In genomic region chr1:43574793-43575304, GRCm38 (mm10) we compare ENCODE assay signal across 16 mouse cellular contexts.
"Had no signal": no experiment of that assay in that cellular context is flagged by ENCODE, and none has a peak within 500 bp of the region (broad histone marks: within the 10 kb centered on the region; RNA-seq: fewer than 3 reads in every experiment).

No protein-coding gene starts in this region.

- ATAC-seq: lung, postnatal 0 days; midbrain, embryonic 13.5 days; midbrain, embryonic 15.5 days had no signal

- H3K4me3 ChIP-seq: lung, embryonic 15.5 days; megakaryocyte, embryonic 14.5 days; midbrain, embryonic 13.5 days; midbrain, embryonic 15.5 days; neural tube, embryonic 12.5 days; stomach, embryonic 15.5 days had no signal

- H3K9me3 ChIP-seq: lung, embryonic 15.5 days; megakaryocyte, embryonic 14.5 days; midbrain, embryonic 13.5 days; midbrain, embryonic 15.5 days; neural tube, embryonic 12.5 days; stomach, embryonic 15.5 days had no signal

- H3K4me2 ChIP-seq: lung, embryonic 15.5 days; midbrain, embryonic 11.5 days; midbrain, embryonic 13.5 days; midbrain, embryonic 15.5 days; neural tube, embryonic 12.5 days; stomach, embryonic 15.5 days had no signal

- H3K27ac ChIP-seq: lung, embryonic 15.5 days; macrophage; midbrain, embryonic 13.5 days; midbrain, embryonic 15.5 days; neural tube, embryonic 12.5 days; stomach, embryonic 15.5 days; stomach, postnatal 0 days had no signal

- H3K4me1 ChIP-seq: lung, embryonic 15.5 days; midbrain, embryonic 13.5 days; midbrain, embryonic 15.5 days; neural tube, embryonic 12.5 days; stomach, embryonic 15.5 days had no signal

- H3K27me3 ChIP-seq: lung, embryonic 15.5 days; megakaryocyte, embryonic 14.5 days; midbrain, embryonic 13.5 days; midbrain, embryonic 15.5 days; neural tube, embryonic 12.5 days; stomach, embryonic 15.5 days had no signal

- H3K36me3 ChIP-seq: midbrain, embryonic 15.5 days had no signal

- H3K9ac ChIP-seq: lung, embryonic 15.5 days; midbrain, embryonic 13.5 days; midbrain, embryonic 15.5 days; neural tube, embryonic 12.5 days; stomach, embryonic 15.5 days had no signal

- DNase-seq: lung, adult 2 months; lung, postnatal 14 days; lung, postnatal 36 days; right cerebral cortex, postnatal 14 days; thymus, adult 2 months; thymus, postnatal 25 days had no signal
